Mouse (Mus musculus): ENCODE data around the gene Paics.

GRCm38 (mm10) chr5:76974207-76974553, 23.1 kb downstream of the Paics start:
- no peak for TF ChIP-seq CTCF (IDR thresholded peaks at IDR 0.05)
- TF ChIP-seq POLR2A (IDR thresholded peaks at IDR 0.05; ENCODE audit: insufficient read depth, low read depth, low read length) = no peak

All from heart, adult 2 months (tissue).